Mouse (Mus musculus): Measurements from ENCODE around the gene Ppp5c.

DNA sequence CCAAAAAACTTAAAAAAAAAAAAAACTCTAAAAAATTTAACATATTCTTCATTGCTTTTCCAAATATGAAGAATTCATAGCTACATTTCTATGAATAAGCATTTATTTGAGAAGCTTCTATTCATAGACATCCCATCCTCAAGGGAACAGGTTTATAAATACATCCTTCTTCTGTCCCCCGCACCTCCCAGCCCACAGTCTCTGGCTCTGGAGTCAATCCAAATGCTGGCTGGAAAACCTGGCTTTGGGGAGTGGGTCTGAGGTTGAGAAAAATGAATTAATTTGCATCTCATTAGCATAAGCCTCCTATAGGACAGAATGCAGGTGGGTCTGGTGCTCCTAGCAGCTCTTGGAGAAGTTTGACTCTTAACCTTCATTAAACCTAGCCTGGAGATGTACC is 18.0 kb upstream of the Ppp5c start:
- no peak for TF ChIP-seq CTCF (IDR thresholded peaks at IDR 0.05; ENCODE audit: low read depth, low read length)
- TF ChIP-seq POLR2A (IDR thresholded peaks at IDR 0.05; ENCODE audit: extremely low read depth, insufficient read depth, low read length): no peak

Measured in liver, adult 2 months (tissue).